Mouse (Mus musculus) fat pad, adult 2 months (tissue): ENCODE data around the gene Fbxo39.

ENCODE experiments used
- DNase-seq: peaks from one replicate; pipeline ENCODE4 v3.0.0-alpha.2; 2011; ENCODE audit warnings: low read depth, low spot score; ENCODE audit errors: extremely low read depth

Gene Fbxo39

GRCm38 (mm10) chr11:72314151-72314895 lies at the start of gene Fbxo39:
Fbxo39 (plus strand) TSS chr11:72314444.
- no peak for DNase-seq

DNA sequence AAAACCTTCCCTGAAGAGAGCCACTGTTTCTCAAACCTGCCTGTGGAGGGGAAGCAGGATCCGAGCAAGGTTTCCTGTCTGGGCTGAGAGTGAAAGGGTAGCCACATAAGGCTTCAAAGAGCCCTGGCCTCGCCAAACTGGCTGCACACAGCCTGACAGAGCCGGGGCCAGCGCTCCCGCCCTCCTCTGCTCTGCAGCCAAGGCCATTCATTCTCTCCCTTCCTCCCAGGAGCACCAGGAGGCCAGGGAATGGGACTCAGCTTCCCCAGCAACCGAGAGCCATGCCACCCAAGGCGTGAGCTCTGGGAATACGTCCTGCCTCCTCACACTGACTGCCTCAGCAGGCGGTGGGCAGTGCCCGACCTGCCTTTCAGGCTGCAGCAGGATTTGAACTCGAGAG lies 48.8 kb upstream of the Fbxo39 start:
- DNase-seq, result no peak

DNA sequence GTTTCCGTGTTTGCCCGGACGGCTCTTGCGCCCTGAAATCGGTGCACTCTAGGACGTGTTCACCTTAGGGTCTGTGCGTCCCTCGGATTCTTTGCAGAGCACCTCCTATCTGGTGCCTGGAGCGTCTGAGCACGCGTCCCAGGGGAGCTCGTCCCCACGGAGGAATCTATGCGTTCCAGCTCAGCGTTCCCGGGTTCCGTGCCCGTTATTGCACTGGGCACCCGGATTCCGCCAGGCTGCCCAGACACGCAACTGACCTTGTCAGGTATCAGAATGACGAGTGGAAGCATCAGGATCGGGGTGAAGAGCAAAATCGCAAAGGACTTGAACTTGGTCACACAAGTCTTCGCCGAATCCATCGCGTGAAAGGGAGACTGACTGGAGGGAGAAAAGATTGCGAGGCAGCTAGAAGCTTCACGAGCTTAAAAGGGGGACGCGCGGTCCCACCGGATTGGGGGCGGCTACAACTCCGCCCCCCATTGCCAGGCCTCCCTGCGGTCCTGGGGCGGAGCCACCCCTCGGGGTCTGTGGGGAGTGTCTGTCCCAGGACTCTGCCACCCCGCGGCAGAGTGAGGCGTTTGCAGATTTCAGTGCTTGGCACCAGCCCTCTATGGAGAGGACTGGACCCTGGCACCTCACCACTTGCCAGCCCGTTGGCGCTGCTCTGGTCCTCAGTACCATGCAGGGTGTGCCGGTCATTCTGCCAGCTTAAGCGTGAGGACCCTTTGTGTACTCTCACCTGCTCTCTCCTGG lies 47.9 kb upstream of the Fbxo39 start:
- no peak for DNase-seq

DNA sequence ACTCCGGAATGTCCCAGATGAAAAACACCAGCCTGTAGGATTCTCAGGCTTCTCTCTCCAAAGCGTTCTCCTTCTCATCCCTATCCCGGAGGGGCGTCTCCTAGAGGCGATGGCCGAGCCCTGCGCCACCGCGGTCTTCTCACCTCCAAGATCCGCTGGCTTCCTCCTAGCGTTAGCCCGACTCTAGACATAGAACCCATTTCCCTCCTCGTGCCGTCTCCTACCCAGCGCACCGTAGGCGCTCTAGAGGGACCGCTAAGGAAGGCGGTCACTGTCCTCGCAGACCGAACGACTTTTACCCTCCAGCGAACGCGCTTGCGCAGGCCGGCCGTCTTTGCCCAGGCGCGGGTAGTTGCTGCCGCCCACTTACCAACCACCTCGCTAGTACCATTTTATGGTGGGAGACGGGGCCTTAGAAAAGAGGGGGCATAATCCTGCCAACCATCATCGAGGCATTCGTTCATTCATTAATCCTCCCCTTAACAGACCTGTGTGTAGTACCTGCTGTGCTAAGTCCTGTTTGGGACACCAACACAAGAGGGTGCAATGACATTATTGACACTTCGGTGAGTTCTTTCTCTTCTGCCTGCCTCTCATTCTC lies 47.2 kb upstream of the Fbxo39 start, which contains the start of gene Slc13a5:
Slc13a5 (minus strand) TSS at position 263 of the 601 bp plus-strand sequence.
- DNase-seq, result no peak

DNA sequence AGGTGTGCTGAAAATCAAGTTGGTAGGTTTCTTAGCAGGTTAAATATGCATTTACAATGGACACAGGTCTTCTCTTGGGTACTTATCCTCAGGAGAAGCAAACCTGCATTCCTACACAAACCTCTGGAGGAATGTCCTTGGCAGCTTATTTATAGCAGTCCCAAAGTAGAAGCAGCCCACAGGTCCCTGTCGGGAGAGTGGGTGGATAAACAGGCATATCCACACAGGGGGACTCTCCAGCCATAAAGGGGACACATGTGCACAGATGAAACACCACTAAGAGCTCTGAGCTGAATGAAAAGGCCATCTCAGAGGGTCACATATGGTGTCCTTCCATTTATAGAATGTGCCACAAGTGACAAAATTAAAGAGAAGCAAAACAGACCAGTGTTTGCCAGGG lies 42.5 kb upstream of the Fbxo39 start:
- no peak for DNase-seq

DNA sequence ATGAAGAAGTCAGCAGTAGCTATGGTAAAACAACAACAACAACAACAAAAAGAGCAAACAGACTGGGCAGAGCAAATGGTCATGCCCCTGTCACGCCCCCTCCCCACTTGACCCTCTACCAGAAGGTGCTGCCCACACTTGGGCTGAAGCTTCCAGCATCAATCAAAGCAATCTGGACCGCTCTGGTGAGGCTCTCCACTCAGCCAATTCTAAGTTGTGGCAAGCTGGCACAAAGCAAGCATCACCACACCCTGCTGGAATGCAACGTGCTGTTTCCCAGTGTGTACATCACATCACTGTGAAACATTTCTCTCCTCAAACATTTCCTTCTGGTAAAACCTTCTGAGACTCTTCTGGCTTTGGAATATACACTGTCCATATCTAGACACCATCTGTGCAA lies 40.9 kb upstream of the Fbxo39 start:
- no peak for DNase-seq

- peak; percentile 28 for DNase-seq
These were observed 32.9 kb upstream of the Fbxo39 start for GRCm38 (mm10) chr11:72281143-72281851.

DNA sequence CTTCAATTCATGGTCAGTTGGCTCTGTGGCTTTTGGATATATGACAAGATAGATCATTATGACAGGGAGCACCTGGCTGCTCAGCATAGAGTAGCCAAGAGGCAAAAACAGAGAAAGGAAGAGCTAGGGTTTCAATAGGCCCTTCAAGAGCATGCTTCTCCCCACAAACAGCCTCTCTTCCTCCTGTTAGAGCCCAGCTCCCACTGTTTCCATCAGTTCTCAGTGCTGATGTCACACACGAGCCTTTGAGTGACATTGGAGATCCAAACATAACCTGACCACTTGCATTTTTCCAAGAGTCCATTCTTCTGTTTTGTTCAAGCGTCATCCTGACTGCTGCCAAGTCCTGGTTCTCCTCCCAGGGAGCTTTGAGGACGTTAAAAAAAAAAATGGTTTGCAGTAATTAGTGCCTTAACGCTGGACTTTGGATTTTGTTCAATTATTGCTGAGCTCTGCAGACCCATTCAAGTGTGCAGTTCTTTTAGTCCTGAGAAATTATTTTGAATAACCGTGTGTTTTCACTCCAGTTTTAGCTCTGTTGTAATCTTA lies 32.3 kb upstream of the Fbxo39 start:
- DNase-seq, result no peak

DNA sequence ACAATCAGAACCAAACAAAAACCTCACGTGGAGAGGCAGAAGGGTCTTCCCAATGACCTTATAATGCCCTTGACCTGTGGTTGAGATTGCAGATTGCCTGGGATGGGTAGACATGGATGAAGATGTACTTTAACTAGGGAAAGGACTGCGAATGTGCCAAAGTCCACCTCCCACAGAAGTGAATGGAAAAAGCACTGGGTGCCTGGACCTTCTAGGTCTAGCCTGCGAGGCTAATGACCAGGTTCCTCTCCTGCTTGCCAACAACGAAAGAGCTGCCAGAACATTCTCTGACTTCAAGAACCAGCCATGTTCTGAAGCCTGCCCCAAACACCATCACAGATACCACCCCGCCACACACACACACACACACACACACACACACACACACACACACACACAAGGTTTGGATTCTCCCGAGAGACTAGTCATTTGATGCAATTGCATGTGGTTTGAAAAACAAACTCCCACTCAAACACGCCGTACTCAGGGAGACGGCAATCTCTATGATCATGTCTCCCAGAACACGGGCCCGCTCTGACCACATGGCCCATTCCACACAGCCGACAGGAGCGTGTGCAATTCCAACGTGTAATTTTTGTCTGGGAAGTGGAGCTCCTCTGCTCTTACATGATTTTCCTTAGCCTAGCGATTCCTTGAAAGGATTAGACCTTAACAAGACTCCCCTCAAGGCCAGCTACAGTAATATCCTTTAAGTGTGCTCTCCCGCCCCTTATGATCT lies 30.6 kb upstream of the Fbxo39 start:
- DNase-seq, result no peak

DNA sequence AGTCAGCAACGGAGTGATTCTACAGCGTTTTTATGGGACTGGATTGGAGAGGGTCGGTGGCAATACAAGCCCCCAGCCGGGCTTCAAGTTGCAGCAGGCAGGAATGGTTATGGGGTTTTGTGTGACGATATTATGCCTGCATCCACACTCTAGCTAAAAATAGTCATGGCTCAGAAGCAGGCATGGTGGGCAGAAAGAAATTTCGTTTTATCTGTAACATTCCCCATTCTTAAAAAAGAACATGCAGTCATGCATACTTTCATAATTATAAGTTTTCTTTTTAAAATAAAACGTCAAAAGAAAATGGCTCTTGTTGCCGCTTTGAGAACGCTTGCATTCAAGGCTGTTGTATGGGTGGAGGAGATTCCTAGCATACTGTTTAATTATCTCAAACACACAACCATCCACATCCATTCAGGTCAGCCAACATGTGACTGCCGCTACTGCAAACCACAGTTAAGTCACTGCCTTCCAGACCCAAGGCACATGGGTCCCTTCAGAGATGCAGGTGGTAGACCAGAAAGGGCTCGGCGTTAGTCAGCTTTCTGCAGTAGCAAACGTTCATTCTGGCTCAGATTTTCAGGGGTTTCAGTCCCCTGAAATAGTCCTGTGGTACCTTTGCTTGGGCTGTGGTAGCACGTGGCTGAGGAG lies 29.6 kb upstream of the Fbxo39 start:
- no peak for DNase-seq

- no peak for DNase-seq
These were observed 28.2 kb upstream of the Fbxo39 start for GRCm38 (mm10) chr11:72285971-72286480.

DNA sequence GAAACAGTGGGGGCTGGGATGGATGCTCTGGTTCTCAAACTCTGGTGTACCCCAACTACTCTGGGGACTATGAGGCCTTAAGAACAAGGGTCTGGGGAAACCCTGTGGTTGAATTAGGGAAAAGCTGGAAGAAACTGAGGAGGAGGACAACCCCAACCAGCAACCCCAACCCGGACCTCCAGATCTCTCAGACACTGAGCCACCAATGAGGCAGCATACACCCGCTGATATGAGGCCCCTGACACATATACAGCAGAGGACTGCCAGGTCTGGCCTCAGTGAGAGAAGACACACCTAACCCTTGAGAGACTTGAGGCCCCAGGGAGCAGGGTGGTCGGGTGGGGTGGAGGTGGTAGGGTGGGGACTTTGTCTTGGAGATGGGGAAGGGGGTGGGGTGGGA lies 27.6 kb upstream of the Fbxo39 start:
- no peak for DNase-seq

DNA sequence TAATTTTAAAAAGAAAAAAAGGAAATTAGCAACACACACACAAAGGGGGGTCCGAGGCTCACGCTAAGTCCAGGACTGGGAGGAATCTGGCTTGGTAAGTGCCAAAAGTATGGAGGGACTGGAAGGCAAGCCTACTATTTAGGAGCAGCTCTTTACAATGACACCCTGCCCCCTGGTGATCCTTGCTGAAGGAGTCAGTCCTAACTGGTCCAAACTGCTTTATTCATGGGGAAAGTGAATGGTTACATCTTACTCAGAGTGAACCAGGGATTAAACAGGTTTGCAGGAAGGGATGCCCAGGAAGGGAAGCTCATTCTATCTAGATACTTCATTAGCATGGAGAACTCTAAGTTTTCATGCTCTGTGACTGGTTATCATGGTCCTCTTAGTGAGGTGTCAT lies 27.1 kb upstream of the Fbxo39 start:
- no peak for DNase-seq

GRCm38 (mm10) chr11:72287543-72287942 lies 26.7 kb upstream of the Fbxo39 start:
- DNase-seq, result no peak

DNA sequence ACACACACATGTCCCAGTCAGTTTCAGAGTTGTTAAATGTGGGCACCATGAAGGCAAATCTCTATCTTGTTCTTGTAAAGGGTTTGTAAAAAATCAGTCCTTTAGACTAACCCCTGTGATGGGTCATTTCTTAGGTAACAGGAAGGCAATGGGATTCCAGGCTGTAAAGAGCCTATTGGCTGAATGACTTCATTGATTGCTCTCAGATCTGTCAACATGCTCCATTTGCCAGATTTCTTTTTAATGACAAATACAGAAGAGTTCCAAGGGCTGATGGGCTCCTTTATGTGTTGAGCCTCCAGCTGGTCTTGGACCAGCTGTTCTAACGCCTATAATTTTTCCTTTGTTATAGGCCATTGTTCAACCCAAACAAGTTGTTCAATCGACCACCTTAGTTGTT lies 21.1 kb upstream of the Fbxo39 start:
- no peak for DNase-seq

DNA sequence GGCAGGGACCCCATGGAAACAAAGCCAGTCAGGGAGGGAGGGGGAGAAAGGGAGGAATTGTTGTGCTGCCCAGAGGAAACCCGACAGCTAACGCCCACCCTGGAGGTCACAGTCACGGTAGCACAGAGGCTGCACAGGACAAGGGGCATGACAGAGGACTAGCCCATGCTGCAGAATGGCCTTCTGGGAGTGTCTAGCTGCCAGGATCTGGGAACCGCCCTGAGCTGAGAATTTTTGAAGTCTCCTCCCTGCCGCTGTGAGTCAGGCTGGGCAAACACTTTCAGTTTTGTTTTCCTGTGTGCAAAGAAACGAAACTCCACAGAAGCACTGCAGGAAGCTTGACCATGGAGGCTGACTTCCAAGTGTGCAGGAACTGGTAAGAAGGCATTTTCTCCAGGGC lies 12.9 kb upstream of the Fbxo39 start, which contains the start of gene Xaf1:
Xaf1 (plus strand) TSS at position 296 of the 400 bp plus-strand sequence.
- DNase-seq, result no peak

DNA sequence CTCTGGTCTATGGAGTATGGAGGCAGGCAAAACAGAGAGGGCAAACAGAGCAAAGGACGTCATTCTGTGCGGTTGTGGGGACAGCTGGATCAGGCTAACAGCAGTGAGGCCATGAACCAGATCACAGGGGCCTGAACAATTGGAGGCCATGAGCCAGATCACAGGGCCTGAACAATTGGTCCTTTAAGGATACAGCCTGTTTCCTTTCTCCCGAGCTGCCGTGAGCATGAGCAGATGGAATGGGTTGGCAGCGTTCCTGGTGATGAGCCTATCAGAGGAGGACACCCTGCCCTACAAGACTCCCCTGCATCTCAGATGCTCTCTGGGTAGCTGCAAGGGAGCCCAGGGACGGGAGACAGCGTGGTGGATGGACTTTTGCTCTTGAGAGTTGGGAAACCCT lies 12.0 kb upstream of the Fbxo39 start:
- DNase-seq, result no peak

DNA sequence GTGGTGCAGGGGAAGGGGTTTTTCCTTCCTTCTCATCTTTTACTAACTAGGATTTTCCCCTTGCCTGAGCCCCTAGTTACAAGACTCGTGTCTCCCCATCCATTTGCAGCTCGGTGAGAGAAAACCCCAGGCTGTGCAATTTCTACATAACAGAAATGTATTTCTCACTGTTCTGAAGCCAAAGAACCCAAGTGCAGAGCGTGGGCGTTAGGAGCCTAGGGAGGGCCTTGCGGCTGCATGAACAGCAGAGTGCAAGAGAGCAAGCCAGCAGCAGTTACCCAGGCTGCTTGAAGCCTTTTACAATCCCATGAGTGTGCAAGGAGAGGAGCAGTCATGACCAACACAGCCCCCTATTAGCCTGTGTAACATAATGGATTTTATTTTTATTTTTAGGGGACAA lies 6.8 kb upstream of the Fbxo39 start:
- DNase-seq, result no peak

- DNase-seq, result no peak
These were observed 5.3 kb upstream of the Fbxo39 start for GRCm38 (mm10) chr11:72308982-72309381.

GRCm38 (mm10) chr11:72310491-72310890 lies 3.8 kb upstream of the Fbxo39 start:
- no peak for DNase-seq
